Mouse (Mus musculus) fat pad, adult 2 months (tissue): ENCODE measurements around the gene Gpr107.

Experiments used
- DNase-seq: peaks from one replicate; pipeline ENCODE4 v3.0.0-alpha.2; 2011; ENCODE audit warnings: low read depth, low spot score; ENCODE audit errors: extremely low read depth

Gene Gpr107

DNA sequence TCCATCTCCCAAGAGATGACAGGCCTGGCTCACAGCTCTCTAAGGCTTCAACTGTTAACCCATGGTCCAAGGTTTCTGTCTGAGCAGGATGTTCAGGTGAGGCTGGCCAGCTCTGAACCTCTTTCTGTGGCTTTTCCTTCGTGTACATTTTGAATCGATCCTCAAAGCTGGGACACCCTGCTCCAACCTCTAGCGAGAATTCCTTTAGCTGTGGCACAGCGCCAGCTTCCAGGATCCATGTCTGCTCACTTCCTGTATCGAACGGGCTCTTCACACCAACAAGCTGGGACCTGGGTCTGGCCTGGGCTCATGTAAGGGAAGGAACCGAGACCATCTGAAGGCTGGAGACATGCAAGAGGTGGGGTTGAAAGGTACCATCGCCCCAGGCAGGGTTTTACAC is 92.1 kb downstream of the Gpr107 start:
- no peak for DNase-seq

DNA sequence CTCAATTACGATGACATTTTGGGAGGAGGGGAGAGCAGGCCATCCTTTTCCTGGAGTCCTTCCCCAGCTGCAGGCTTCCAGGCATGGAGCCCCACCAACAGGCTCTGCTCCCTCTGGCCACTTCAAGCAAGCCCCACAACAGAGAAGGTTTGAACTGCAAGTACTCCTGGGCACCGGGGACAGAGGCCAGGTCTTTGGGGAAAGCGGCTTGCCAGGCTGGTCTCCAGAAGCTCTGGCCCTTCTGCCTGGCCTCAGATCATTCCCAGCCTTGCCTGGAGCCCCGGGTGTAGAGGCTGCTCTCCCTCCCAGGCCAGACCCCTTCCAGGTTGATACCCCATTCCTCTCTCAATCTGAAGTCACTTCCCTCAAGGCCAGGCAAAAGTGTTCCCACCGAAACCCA is 92.9 kb downstream of the Gpr107 start:
- DNase-seq, result no peak

DNA sequence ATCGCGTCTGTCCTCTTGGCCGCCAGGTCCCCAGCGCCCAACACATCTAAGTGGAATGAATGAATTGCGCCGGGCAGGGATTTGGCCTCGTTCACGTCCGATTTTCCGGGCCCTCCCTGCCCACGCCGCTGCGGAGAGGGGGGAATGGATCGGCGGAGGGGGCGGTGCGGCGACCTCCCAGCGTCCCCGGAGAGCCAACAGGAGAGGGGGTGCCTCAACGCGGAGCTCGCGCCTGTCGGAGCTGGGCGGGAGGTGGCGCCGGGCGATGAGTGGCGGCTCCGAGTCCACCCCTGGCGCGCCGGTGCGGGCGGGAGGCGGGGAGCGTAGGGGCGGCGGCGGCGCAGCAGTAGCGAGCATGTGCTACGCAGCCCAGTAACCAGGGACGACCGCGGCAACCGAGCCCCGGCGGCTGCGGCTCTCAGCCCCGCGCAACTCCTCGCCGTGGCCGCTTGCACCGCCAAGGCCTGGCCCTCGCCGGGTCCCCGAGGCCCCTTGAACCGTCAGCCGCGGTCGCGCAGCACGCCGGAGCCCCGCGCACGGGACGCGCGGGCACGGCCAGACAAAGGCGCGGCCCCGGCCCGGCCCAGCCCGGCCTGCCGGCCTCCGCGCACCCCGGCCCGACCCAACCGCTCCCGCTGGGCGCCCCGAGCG is 93.5 kb downstream of the Gpr107 start, which contains the start of gene Ncs1:
Gene Ncs1, plus strand, starts transcription at position 333 of the 651 bp plus-strand sequence.
- DNase-seq, result no peak

DNA sequence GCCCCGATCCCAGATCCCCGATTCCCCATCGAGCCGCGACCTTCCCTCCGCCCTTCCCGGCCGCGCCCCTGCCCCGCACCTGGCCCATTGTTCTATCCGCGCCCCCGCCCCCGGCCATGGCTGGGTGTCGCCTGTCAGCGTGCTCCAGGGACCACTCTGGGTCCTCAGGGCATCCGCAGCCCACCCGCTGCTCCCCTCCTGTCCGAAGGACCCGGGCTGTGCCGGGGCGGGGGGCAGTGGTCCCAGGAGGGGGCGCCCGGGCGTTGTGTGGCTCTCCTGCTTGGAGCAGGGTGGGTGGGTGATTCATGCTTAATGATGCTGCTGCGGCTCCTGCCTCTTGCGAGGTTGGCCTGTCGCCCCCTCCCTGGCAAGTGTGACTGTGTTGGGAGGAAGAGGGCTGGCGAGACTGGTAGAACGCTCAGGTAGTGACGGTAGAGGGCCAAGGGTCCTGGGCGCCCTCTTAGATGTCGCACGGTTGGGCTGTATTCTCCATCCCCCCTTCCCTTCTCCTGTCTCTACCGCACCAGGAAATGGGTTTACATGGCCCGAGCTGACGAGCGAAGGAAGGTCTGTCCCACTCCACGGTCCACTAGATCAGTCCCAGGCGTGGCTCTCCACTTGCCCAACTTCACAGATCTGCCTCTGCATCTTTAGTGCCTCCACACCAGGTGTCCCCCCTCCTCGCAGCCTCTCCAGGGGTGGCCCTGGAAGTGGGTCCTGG is 94.3 kb downstream of the Gpr107 start:
- DNase-seq, result no peak

DNA sequence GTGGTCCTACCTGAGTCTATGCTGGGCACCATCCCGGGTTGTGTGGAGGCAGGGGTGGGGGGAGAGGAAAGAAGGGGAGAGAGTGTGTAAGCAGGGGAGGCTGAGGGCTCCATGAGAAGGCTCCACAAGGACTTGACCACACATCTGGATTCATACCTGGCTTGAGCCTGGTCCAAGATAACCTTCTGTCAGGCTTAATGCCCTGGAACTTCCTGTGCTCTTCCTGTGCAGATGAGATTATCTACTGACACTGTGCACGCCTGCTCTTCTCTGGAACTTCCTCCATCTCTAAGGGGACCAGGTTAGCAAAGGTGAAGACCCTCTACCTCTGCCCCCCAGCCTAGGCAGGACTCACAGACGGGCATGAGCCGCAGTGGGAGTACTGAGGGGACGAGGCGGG is 96.7 kb downstream of the Gpr107 start:
- DNase-seq, result no peak

DNA sequence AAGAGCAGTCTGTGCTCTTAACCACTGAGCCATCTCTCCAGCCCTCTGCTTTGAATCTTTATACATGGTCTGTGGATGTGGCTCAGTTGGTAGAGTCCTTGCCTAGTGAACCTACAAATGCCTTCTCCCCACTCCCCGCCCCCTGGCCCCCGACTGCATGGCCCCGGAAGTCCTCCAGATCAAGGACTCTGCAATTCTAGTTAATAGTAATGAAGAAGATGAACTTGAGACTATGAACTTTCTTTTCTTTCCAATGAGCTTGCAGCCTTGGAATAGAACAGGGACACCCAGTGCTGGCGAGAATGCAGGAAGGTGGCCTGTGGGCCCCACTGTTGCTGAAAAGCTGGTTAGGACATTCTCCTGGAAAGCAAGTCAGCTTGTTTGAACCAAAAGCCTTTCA is 100.1 kb downstream of the Gpr107 start:
- DNase-seq, result no peak

DNA sequence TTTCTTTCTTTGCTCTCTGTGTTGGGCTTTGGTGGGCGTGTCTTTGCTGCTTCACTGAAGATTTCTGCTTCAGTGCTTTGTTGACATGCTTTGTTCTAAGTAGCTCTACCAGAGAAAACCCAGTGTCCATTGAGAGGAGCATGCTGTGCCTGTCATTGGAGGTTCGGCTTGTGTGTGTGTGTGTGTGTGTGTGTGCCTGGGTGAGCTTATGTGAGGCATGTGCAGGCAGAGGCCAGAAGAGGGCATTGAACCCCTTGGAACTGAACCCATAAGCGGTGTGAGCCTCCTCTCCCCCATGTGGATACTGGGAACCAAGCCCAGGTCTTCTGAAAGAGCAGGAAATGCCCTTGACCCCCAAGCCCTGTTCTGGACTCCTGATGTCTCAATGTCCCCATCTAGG is 101.3 kb downstream of the Gpr107 start:
- no peak for DNase-seq

DNA sequence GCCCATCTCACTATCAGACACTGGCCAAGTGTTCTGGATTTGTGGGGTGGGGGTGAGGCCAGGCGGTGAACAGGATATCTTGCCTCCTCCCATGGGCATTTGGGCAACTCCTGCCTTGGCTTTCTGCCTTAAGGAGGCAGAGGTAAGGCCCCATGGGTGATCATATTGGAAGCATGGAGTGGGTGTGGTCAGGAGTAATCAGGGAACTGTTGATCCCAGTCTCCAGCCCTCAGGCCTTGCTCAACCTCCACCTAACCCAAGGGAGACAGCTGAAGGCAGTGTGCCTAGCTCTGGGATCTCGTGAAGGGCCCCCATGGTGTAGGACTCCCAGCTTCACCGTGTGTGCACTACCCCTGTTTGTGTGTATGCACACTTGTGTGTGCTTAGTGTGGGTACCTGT is 102.7 kb downstream of the Gpr107 start:
- no peak for DNase-seq

DNA sequence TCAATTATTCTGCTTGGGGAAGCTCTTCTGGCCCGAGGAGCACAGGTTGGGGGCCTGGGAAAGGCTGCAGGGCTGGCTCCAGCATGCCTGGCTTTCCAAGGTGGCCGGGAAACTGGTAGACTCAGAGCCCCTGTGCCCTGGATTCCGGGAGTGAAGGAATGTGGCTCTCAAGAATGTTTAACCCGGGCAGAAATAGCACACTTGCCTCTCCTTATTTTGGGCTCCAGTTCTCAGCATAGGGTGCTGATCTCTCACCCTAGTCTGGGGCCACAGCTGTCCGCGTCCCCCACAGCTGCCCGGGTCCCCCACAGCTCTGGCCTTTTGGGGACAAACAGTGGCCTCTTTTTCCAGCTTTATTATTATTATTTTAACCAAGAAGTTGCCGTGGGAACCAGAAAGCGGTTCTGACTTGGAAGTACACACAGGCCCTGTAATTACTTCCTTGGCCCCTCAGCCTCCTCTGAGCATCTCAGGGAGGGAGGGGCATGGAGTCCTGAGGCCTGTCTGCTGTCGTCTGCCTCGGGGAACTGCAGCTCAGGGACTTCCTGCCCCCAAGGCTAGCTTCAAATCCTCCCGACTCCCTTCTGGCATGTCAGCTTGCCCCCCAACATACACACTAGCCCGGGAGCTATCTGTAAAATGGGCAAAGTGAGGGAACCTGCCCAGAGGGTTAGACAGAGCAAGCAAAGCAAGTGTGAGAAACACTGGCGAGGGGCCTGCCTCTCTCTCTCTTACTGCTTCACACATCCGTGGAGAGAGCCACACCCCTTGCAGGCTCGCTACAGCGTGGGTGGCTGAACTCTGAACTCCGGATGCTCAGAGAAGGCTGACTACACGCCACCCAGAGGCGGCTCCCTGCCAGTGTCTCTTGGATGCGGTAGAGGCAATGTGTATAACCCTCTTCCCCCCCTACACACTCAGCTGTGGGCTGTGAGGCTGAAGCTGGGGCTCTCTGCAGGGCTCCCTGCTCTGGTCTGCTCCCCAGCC is 104.1 kb downstream of the Gpr107 start:
- no peak for DNase-seq

DNA sequence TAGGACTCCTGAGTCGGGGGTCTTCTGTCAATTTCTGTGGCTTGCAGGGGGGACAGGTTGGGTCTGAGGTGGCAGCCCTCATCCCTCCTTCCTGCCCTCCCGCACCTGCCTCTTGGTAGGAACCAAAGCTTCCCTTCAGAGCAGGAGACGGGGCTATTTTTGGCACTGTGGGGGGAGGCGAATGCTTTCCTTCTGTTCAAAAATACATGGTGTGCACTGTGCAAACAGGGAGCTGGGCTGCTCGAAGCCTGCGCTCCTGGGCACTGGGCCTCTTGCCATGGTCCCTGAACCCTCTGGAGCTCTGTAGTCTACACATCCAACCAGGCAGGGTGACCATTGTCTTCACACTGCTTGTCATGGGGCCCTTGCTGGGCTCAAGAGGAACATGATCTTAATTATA is 105.0 kb downstream of the Gpr107 start:
- DNase-seq, result no peak

DNA sequence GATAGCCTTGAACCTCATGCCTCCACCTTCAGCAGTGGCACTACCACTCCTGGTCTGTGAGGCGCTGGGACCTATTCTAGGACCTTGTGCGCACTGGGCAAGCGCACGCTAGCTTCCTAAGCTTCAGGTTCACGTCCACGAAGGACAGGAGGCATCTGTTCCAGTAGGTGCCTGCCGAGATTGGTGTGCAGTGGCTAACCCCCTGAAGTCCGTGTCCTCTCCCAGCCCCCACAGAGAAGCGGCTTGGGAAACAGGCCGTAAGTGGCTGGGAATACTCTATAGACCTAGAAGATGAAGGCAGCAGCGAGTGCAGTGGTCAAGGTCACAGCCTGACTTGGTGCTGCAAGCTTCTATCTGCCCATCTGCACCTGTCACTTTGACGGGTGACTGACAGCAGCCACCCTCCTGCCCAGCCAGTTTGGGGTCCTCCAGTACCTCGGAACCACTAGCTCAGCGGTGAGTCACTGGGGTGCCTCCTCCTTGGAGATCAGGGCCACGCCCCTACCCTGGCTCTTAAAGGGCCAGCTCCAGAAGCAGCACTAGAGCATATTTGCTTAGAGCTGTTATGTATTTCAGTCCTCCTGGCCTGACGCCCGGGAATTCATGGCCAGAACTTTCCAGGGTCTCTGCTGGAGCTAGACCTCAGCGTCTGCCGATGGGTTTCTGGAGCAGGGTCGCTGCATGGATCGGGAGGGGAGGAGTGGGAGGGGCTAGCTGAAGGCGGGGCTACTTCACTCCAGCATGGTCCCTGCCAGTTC is 106.7 kb downstream of the Gpr107 start:
- no peak for DNase-seq

DNA sequence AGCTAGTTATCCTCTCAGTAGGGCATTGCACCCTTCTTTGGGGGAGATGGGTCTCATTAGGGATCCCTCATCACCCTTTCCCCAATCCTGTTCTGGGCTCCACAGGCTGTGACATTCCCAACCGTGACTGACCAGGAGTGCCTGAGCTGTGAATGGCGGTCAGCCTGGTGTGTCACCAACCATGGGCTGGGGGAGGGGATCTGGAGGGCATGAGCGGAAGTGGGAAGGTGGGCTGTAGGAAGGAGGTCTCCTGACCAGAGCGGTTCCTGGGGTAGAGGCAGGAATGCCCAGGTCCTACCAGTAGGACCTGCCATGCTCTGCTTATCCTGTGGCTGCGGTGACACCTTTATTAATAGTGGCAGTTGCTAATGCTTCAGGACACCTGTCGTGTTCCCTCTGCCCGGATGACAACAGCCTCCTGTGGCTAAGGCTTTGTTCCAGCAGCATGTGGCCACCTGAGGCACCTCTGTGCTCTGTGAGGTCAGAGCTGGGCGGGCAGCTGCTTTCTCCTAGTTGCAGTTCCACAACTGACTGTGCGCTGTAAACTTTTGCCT is 107.3 kb downstream of the Gpr107 start:
- DNase-seq, result no peak

DNA sequence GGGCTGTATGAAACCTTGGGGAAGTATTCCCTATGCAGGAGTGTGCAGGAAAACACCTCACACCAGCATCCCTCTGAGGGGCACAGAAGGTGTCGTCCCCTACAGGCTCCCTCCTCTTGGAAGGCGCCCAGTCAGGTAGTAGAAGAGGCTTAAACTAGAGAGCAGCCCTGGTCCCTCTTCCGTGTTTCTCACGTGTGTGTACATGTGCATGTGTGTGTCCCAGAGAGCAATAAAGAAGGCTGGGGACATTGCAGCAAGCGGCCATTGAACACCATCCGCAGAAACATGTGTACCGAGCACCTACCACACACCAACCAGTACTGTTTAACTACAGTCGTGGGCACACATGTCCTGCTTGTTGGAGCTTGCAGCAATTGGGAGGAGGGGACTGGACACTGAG is 108.4 kb downstream of the Gpr107 start:
- DNase-seq, result no peak

DNA sequence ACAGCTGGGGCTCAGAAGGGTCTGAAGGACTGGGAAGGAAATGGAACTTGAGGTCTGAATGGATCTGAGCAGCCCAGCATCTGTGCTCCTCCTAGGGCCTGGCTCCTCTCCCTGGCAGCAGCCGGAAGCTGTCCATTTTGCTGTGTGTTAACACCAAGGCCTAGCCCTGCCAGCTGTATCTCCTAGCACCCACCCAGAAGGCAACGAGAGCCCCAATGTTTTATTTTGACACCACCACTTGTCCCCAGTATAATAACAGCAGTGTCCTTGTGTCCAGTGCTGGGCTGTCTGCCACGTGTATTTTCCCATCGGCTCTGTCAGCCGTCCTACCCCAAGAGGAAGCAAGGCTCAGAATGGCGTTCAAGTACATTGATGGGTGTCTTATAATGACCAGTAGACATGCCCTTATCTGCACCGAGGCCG is 110.9 kb downstream of the Gpr107 start:
- no peak for DNase-seq

DNA sequence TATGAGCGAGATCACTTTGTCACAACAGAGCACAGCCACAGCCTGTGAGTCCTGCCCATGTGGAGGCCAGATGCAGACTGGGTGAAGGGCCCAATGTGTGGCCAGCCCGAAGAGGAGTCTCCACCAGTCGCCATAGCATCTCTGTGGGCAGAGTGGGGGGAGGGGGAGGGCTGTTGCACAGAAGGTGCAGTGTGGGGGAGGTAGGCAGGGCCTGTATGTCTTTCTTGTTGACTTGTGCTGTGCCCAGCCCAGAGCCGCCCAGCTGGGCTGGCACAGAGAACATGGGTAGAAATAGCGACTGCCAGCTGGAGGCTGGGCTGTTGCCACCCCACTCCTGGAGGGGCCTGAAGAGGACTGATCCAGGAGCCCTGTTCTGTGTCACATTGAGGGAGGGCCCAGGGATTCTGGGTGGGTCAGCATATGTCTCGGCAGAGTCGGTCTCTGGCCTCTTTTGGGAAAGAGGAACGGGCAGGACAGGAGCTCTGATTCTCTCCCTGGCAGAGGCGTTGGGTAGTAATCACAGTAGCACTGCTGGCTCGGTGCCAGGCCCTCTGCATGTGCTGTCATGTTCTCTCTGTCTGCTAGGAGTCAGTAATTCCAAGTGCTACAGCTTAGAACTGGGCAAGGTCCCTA is 111.7 kb downstream of the Gpr107 start:
- peak; percentile 61 for DNase-seq

DNA sequence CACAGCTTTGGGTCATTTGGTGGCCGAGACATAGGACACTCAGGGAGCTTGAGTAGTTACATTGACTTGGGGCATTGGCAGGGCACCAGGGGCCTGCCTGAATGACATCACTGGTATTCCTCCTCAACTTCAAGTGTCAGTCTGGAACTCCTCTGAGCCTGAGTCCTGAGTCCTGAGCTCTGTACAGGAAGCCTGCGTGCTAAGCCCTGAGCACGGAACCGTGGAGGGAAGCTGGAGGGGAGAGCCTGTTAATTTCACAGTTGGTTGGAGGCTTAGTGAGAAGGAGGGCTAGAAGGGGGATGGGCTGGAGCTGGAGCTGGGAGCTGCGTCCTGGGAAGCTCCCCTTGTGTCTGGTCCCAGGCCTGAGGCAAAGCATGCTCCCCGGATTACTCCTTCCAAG is 115.3 kb downstream of the Gpr107 start:
- DNase-seq, result no peak
